Mouse (Mus musculus): Measurements from ENCODE around the gene Siglece. TPM values are rescaled to one million over a fixed set of nuclear protein-coding genes. Genes with fewer than 3 reads are reported as not detected.
"Not testable (repeated sequence)": the region's sequence is repeated elsewhere in the genome, so short reads cannot be mapped to it uniquely, and the experiment has no call there.

Gene Siglece
- polyA plus RNA-seq, 1 experiment, result 0.44 TPM

GRCm38 (mm10) chr7:43671809-43672580 lies 12.0 kb upstream of the Siglece start, which contains the start of gene Ctu1:
TSS of gene Ctu1 (plus strand) at chr7:43672016.
- DNase-seq, result peak; percentile 87 to 94
- under 1% methylated on average over 26 of the region's 26 CpGs for WGBS
- Histone ChIP-seq H3K4me3 (replicated peaks; ENCODE audit: insufficient read depth, low read depth, low read length) (peak within 1 kb of the TSS; percentile 79), H3K27ac (ENCODE audit: insufficient read depth, low read length) (no peak within 1 kb of the TSS), H3K4me1 (ENCODE audit: control insufficient read depth, insufficient read depth, low read length) (peaks cover 6% of the 10 kb centered on the region; the same call in 1 of the 2 replicates), H3K27me3 (ENCODE audit: control insufficient read depth, insufficient read depth, low read length) (no peaks in the 10 kb centered on the region)
- TF ChIP-seq POLR2A (IDR thresholded peaks at IDR 0.05; ENCODE audit: borderline replicate concordance, insufficient read depth, low read length), result peak; percentile 50; the same call in 1 of the 2 replicates
- TF ChIP-seq CTCF (IDR thresholded peaks at IDR 0.05; ENCODE audit: borderline replicate concordance, insufficient read depth, low read depth, low read length), result no peak

GRCm38 (mm10) chr7:43671064-43671808 lies 11.3 kb upstream of the Siglece start:
- H3K27me3 ChIP-seq (ENCODE audit: control insufficient read depth, insufficient read depth, low read length), result no peaks in the 10 kb centered on the region
- no peak for DNase-seq
- TF ChIP-seq POLR2A (IDR thresholded peaks at IDR 0.05; ENCODE audit: borderline replicate concordance, insufficient read depth, low read length) (no peak), CTCF (IDR thresholded peaks at IDR 0.05; ENCODE audit: borderline replicate concordance, insufficient read depth, low read depth, low read length) (no peak)
- peak overlapping the region; percentile 79 for H3K4me3 ChIP-seq (replicated peaks; ENCODE audit: insufficient read depth, low read depth, low read length)
- no peak overlapping the region for H3K27ac ChIP-seq (ENCODE audit: insufficient read depth, low read length)
- WGBS, result 63% methylated on average over 11 of the region's 11 CpGs
- peaks cover 6% of the 10 kb centered on the region; the same call in 1 of the 2 replicates for H3K4me1 ChIP-seq (ENCODE audit: control insufficient read depth, insufficient read depth, low read length)

GRCm38 (mm10) chr7:43668582-43668981 lies 8.6 kb upstream of the Siglece start:
- 16% methylated on average over 3 of the region's 3 CpGs for WGBS
- DNase-seq, result no peak
- TF ChIP-seq POLR2A (IDR thresholded peaks at IDR 0.05; ENCODE audit: borderline replicate concordance, insufficient read depth, low read length), result no peak
- TF ChIP-seq CTCF (IDR thresholded peaks at IDR 0.05; ENCODE audit: borderline replicate concordance, insufficient read depth, low read depth, low read length), result no peak

GRCm38 (mm10) chr7:43667221-43667620 lies 7.3 kb upstream of the Siglece start:
- not testable (repeated sequence) for DNase-seq; H3K4me3 ChIP-seq (replicated peaks; ENCODE audit: insufficient read depth, low read depth, low read length); H3K27me3 ChIP-seq (ENCODE audit: control insufficient read depth, insufficient read depth, low read length); H3K27ac ChIP-seq (ENCODE audit: insufficient read depth, low read length); H3K4me1 ChIP-seq (ENCODE audit: control insufficient read depth, insufficient read depth, low read length)
- 81% methylated on average over 4 of the region's 4 CpGs for WGBS

More at GRCm38 (mm10) chr7:43668582-43668981, 8.6 kb upstream of the Siglece start:
- H3K27me3 ChIP-seq (ENCODE audit: control insufficient read depth, insufficient read depth, low read length), result no peaks in the 10 kb centered on the region
- H3K27ac ChIP-seq (ENCODE audit: insufficient read depth, low read length), result no peak overlapping the region
- H3K4me3 ChIP-seq (replicated peaks; ENCODE audit: insufficient read depth, low read depth, low read length), result no peak overlapping the region
- H3K4me1 ChIP-seq (ENCODE audit: control insufficient read depth, insufficient read depth, low read length), result peaks cover 6% of the 10 kb centered on the region; the same call in 1 of the 2 replicates

GRCm38 (mm10) chr7:43662804-43663203 lies 2.8 kb upstream of the Siglece start:
- no peak for TF ChIP-seq POLR2A (IDR thresholded peaks at IDR 0.05; ENCODE audit: borderline replicate concordance, insufficient read depth, low read length)
- no peak for TF ChIP-seq CTCF (IDR thresholded peaks at IDR 0.05; ENCODE audit: borderline replicate concordance, insufficient read depth, low read depth, low read length)
- DNase-seq, result no peak
- Histone ChIP-seq H3K4me1 (ENCODE audit: control insufficient read depth, insufficient read depth, low read length) (no peaks in the 10 kb centered on the region), H3K4me3 (replicated peaks; ENCODE audit: insufficient read depth, low read depth, low read length) (no peak overlapping the region), H3K27ac (ENCODE audit: insufficient read depth, low read length) (no peak overlapping the region), H3K27me3 (ENCODE audit: control insufficient read depth, insufficient read depth, low read length) (no peaks in the 10 kb centered on the region; the same call in 1 of the 2 replicates)
- 84% methylated on average over 1 of the region's 1 CpGs for WGBS

- TF ChIP-seq CTCF (IDR thresholded peaks at IDR 0.05; ENCODE audit: borderline replicate concordance, insufficient read depth, low read depth, low read length) (no peak), POLR2A (IDR thresholded peaks at IDR 0.05; ENCODE audit: borderline replicate concordance, insufficient read depth, low read length) (no peak)
- Histone ChIP-seq H3K4me3 (replicated peaks; ENCODE audit: insufficient read depth, low read depth, low read length) (no peak overlapping the region), H3K27me3 (ENCODE audit: control insufficient read depth, insufficient read depth, low read length) (no peaks in the 10 kb centered on the region; the same call in 1 of the 2 replicates), H3K27ac (ENCODE audit: insufficient read depth, low read length) (no peak overlapping the region), H3K4me1 (ENCODE audit: control insufficient read depth, insufficient read depth, low read length) (no peaks in the 10 kb centered on the region)
- no peak for DNase-seq
- WGBS, result 35% methylated on average over 6 of the region's 6 CpGs
Observed at GRCm38 (mm10) chr7:43656232-43656631, 3.7 kb downstream of the Siglece start.

GRCm38 (mm10) chr7:43654519-43654918 lies 5.4 kb downstream of the Siglece start:
- Histone ChIP-seq H3K27me3 (ENCODE audit: control insufficient read depth, insufficient read depth, low read length) (no peaks in the 10 kb centered on the region; the same call in 1 of the 2 replicates), H3K27ac (ENCODE audit: insufficient read depth, low read length) (no peak overlapping the region), H3K4me3 (replicated peaks; ENCODE audit: insufficient read depth, low read depth, low read length) (no peak overlapping the region), H3K4me1 (ENCODE audit: control insufficient read depth, insufficient read depth, low read length) (no peaks in the 10 kb centered on the region)
- WGBS, result 78% methylated on average over 3 of the region's 3 CpGs
- TF ChIP-seq POLR2A (IDR thresholded peaks at IDR 0.05; ENCODE audit: borderline replicate concordance, insufficient read depth, low read length), result no peak
- no peak for DNase-seq

GRCm38 (mm10) chr7:43652683-43653082 lies 7.3 kb downstream of the Siglece start:
- no peak overlapping the region for H3K4me3 ChIP-seq (replicated peaks; ENCODE audit: insufficient read depth, low read depth, low read length)
- no peaks in the 10 kb centered on the region for H3K4me1 ChIP-seq (ENCODE audit: control insufficient read depth, insufficient read depth, low read length)
- 89% methylated on average over 6 of the region's 6 CpGs for WGBS
- no peaks in the 10 kb centered on the region for H3K27me3 ChIP-seq (ENCODE audit: control insufficient read depth, insufficient read depth, low read length)
- no peak overlapping the region for H3K27ac ChIP-seq (ENCODE audit: insufficient read depth, low read length)
- TF ChIP-seq CTCF (IDR thresholded peaks at IDR 0.05; ENCODE audit: borderline replicate concordance, insufficient read depth, low read depth, low read length) (no peak), POLR2A (IDR thresholded peaks at IDR 0.05; ENCODE audit: borderline replicate concordance, insufficient read depth, low read length) (no peak)
- no peak for DNase-seq

Measured in cerebellum, adult 2 months (tissue).